Comparison of ENCODE assay signal across 25 mouse cellular contexts in genomic region chr2:30602451-30602850, GRCm38 (mm10). TPM values are rescaled to one million over a fixed set of nuclear protein-coding genes. Genes with fewer than 3 reads are reported as not detected.
A peak's percentile ranks its signal among the peaks of the same experiment; 100 is the strongest.
DNase-seq lines count a peak whose midpoint lies in the region; ATAC-seq and TF ChIP-seq lines count a peak whose summit lies in the region.
"Had no signal": no experiment of that assay in that cellular context is flagged by ENCODE, and none has a peak within 500 bp of the region (broad histone marks: within the 10 kb centered on the region; RNA-seq: fewer than 3 reads in every experiment).

No protein-coding gene starts in this region.

- no peak for ATAC-seq in midbrain, embryonic 15.5 days (replicated peaks)
- no peak for ATAC-seq in midbrain, postnatal 0 days (ENCODE audit: low FRiP score)
- ATAC-seq: CD4-positive, CD25-positive, alpha-beta regulatory T cell, adult 4 months; forebrain, embryonic 14.5 days; liver, embryonic 12.5 days had no signal

- no peak overlapping the region for H3K9ac ChIP-seq in midbrain, embryonic 15.5 days
- no peak overlapping the region for H3K9ac ChIP-seq in midbrain, postnatal 0 days (replicated peaks; ENCODE audit: low read length, poor library complexity, severe bottlenecking)
- H3K9ac ChIP-seq: liver, embryonic 12.5 days; neural tube, embryonic 15.5 days; stomach, embryonic 15.5 days had no signal

- intact Hi-C loops in gastrocnemius, adult 2 months (cut with DNase I) = loop anchor here (5.0 kb wide), 2 partner anchors 55 to 115 kb away; no protein-coding TSS in a partner anchor

- H3K9me3 ChIP-seq in midbrain, embryonic 15.5 days = no peaks in the 10 kb centered on the region
- H3K9me3 ChIP-seq in midbrain, postnatal 0 days (ENCODE audit: low read length) = no peaks in the 10 kb centered on the region
- H3K9me3 ChIP-seq: limb, embryonic 13.5 days; liver, embryonic 12.5 days; midbrain, embryonic 10.5 days; neural tube, embryonic 15.5 days; stomach, embryonic 15.5 days had no signal

- H3K27me3 ChIP-seq in midbrain, embryonic 15.5 days (replicated peaks) = no peaks in the 10 kb centered on the region
- H3K27me3 ChIP-seq in midbrain, postnatal 0 days (ENCODE audit: insufficient read depth, low read length) = no peaks in the 10 kb centered on the region
- H3K27me3 ChIP-seq: limb, embryonic 13.5 days; neural tube, embryonic 15.5 days; stomach, embryonic 15.5 days had no signal

- H3K4me3 ChIP-seq in gastrocnemius, adult 2 months = no peak overlapping the region
- H3K4me3 ChIP-seq in midbrain, embryonic 15.5 days = no peak overlapping the region
- no peak overlapping the region for H3K4me3 ChIP-seq in midbrain, postnatal 0 days (ENCODE audit: low read depth, low read length)
- H3K4me3 ChIP-seq: limb, embryonic 13.5 days; liver, embryonic 12.5 days; midbrain, embryonic 10.5 days; neural tube, embryonic 15.5 days; stomach, embryonic 15.5 days had no signal

- no peak for DNase-seq in gastrocnemius, adult 2 months
- no peak for DNase-seq in gastrocnemius, postnatal 10 days
- peak; percentile 2 for DNase-seq in kidney, adult 11 months
- no peak for DNase-seq in kidney, postnatal 14 days
- no peak for DNase-seq in midbrain, postnatal 0 days (ENCODE audit: low spot score)
- no peak for DNase-seq in adrenal gland, adult 8-10 months
- DNase-seq: adrenal gland, postnatal 25 days; gastrocnemius, postnatal 36 days; heart, postnatal 14 days; kidney, postnatal 25 days; lung, adult 18-20 months; lung, postnatal 10 days; right cerebral cortex, adult 18-20 months; right cerebral cortex, postnatal 4 days; thymus, adult 2 months; thymus, postnatal 4 days had no signal

- peaks cover 61% of the 10 kb centered on the region for H3K4me1 ChIP-seq in midbrain, embryonic 15.5 days
- peaks cover 13% of the 10 kb centered on the region for H3K4me1 ChIP-seq in midbrain, postnatal 0 days (ENCODE audit: insufficient read depth, low read length)

- no peaks in the 10 kb centered on the region for H3K36me3 ChIP-seq in midbrain, embryonic 15.5 days (replicated peaks)
- H3K36me3 ChIP-seq in midbrain, postnatal 0 days (ENCODE audit: insufficient read depth, low read length) = no peaks in the 10 kb centered on the region
- H3K36me3 ChIP-seq: limb, embryonic 13.5 days; liver, embryonic 12.5 days; midbrain, embryonic 10.5 days; neural tube, embryonic 15.5 days; stomach, embryonic 15.5 days had no signal

- TF ChIP-seq CTCF in gastrocnemius, adult 2 months (IDR thresholded peaks at IDR 0.05) = no peak
- no peak for TF ChIP-seq CTCF in midbrain, postnatal 0 days (IDR thresholded peaks at IDR 0.05)

- H3K4me2 ChIP-seq in midbrain, embryonic 15.5 days = no peak overlapping the region
- H3K4me2 ChIP-seq in midbrain, postnatal 0 days (ENCODE audit: low read depth, low read length, poor library complexity, severe bottlenecking) = no peak overlapping the region
- H3K4me2 ChIP-seq: limb, embryonic 13.5 days; liver, embryonic 12.5 days; neural tube, embryonic 15.5 days; stomach, embryonic 15.5 days had no signal

- H3K27ac ChIP-seq in gastrocnemius, adult 2 months = peak overlapping the region; percentile 92
- 0 out of 2 replicates have a peak overlapping the region, but pooled peaks have one; percentile 54 for H3K27ac ChIP-seq in midbrain, embryonic 15.5 days
- no peak overlapping the region for H3K27ac ChIP-seq in midbrain, postnatal 0 days (ENCODE audit: low read depth, low read length)

RNA-seq across cellular contexts. Expression of gene Cstad, which starts 7.6 kb away (rescaled TPM):
- 1 to 10 TPM in 1 of 2 experiments, under 1 TPM in 1; 0.47 to 1.8 TPM for total RNA-seq in gastrocnemius, adult 2 months (2021)
- total RNA-seq in gastrocnemius, postnatal 10 days (2021) = 1 to 10 TPM; 5.3 to 5.9 TPM
- polyA plus RNA-seq in midbrain, embryonic 15.5 days (2015; fragmentation: Nextera tagmentation; extraction: Ambion mirVana) = 0.51 and 0.63 TPM in 2 replicates
- total RNA-seq in midbrain, postnatal 0 days (2014; rRNA removed) = 0.55 and 2.2 TPM in 2 replicates
- polyA plus RNA-seq in midbrain, postnatal 0 days (2015; fragmentation: Nextera tagmentation; extraction: Ambion mirVana) = 0.64 and 0.70 TPM in 2 replicates
- 1 to 10 TPM in 3 of 4 experiments, under 1 TPM in 1; 0.81 to 7.0 (median 4.1) TPM for total RNA-seq in adrenal gland, adult 8-10 months (2022)
- total RNA-seq: common myeloid progenitor, adult 5-6 weeks had no signal
